Mouse (Mus musculus) CH12.LX (cell line): ENCODE results near the gene Agtrap. TPM values are rescaled to one million over a fixed set of nuclear protein-coding genes. Genes with fewer than 3 reads are reported as not detected.

Source experiments
- DNase-seq: peaks from one replicate; pipeline ENCODE4 v3.0.0-alpha.2; 2013; ENCODE audit errors: extremely low read depth
- H3K27ac ChIP-seq: 2 replicates; pipeline ENCODE4 v1.5.1; 2012; ENCODE audit warnings: low read depth, mild to moderate bottlenecking, control low read depth, moderate library complexity; ENCODE audit not compliant: insufficient read depth
- H3K27me3 ChIP-seq: replicated peaks from 2 replicates; pipeline ENCODE3; 2012; ENCODE audit warnings: inconsistent platforms
- H3K36me3 ChIP-seq, 2 experiments: replicated peaks in 1 of 2; 2 replicates each; pipeline versions ENCODE3 to v1.6.1; 2012; ENCODE audit warnings: inconsistent platforms in 1 of 2, low read length in 1 of 2, mild to moderate bottlenecking in 1 of 2, mixed read lengths in 1 of 2, moderate library complexity in 1 of 2; ENCODE audit not compliant: control insufficient read depth in 1 of 2, insufficient read depth in 1 of 2
- H3K4me1 ChIP-seq, 2 experiments: 2 replicates each; pipeline ENCODE4 v1.6.1; 2012; ENCODE audit warnings: inconsistent platforms in 1 of 2, moderate library complexity in 1 of 2; ENCODE audit not compliant: insufficient read depth in 2 of 2, control insufficient read depth in 1 of 2
- H3K4me2 ChIP-seq: 2 replicates; pipeline ENCODE4 v1.6.1; 2012; ENCODE audit warnings: low read depth, mild to moderate bottlenecking, control low read depth; ENCODE audit not compliant: poor library complexity, insufficient read depth, severe bottlenecking
- H3K4me3 ChIP-seq, 3 experiments: fragments of 150-350 bp in 1 of 3; sonication (generic) in 1 of 3; replicated peaks in 1 of 3; 2 replicates each; pipeline versions ENCODE3 to v1.5.1; 2011 to 2012; ENCODE audit warnings: low read depth in 2 of 3, low read length in 2 of 3, mild to moderate bottlenecking in 2 of 3, moderate library complexity in 2 of 3, control low read depth in 1 of 3, improper control_type of control experiment in 1 of 3, inconsistent platforms in 1 of 3, mixed read lengths in 1 of 3; ENCODE audit not compliant: poor library complexity in 1 of 3
- H3K79me2 ChIP-seq: replicated peaks from 2 replicates; pipeline ENCODE4 v1.6.1; 2012; ENCODE audit warnings: mild to moderate bottlenecking, moderate library complexity; ENCODE audit not compliant: control insufficient read depth, poor library complexity, insufficient read depth, severe bottlenecking; ENCODE audit errors: extremely low read depth
- H3K9ac ChIP-seq: 2 replicates; pipeline ENCODE4 v1.6.1; 2012; ENCODE audit warnings: low read depth, mild to moderate bottlenecking, control low read depth, moderate library complexity; ENCODE audit not compliant: insufficient read depth
- H3K9me3 ChIP-seq: replicated peaks from 2 replicates; pipeline ENCODE3; 2012; ENCODE audit warnings: low read length, inconsistent platforms, mixed read lengths
- CHD2 ChIP-seq: IDR thresholded peaks from 2 replicates; pipeline ENCODE4 v1.6.1; 2011; ENCODE audit warnings: low read length, improper control_type of control experiment
- CTCF ChIP-seq, 2 experiments: IDR thresholded peaks in 1 of 2; conservative IDR thresholded peaks in 1 of 2; 2 replicates each; pipeline ENCODE4 v1.5.1; 2011 to 2012; ENCODE audit warnings: low read depth in 2 of 2, low read length in 2 of 2, improper control_type of control experiment in 1 of 2, inconsistent platforms in 1 of 2, mild to moderate bottlenecking in 1 of 2, moderate library complexity in 1 of 2
- E2F4 ChIP-seq: IDR thresholded peaks from 2 replicates; pipeline ENCODE4 v1.6.1; 2011; ENCODE audit warnings: low read depth, low read length, improper control_type of control experiment; ENCODE audit not compliant: insufficient replicate concordance
- GABPA ChIP-seq: IDR thresholded peaks from 2 replicates; pipeline ENCODE4 v1.6.1; 2012; ENCODE audit warnings: low read depth, low read length, improper control_type of control experiment, inconsistent platforms; ENCODE audit not compliant: insufficient replicate concordance
- HCFC1 ChIP-seq: IDR thresholded peaks from 2 replicates; pipeline ENCODE4 v1.6.1; 2012; ENCODE audit warnings: low read depth, mild to moderate bottlenecking, inconsistent platforms, low read length, improper control_type of control experiment
- KAT2A ChIP-seq: IDR thresholded peaks from 2 replicates; pipeline ENCODE4 v1.6.1; 2012; ENCODE audit warnings: low read length, improper control_type of control experiment, inconsistent platforms; ENCODE audit not compliant: insufficient replicate concordance
- MAFK ChIP-seq: IDR thresholded peaks from 2 replicates; pipeline ENCODE4 v1.6.1; 2011; ENCODE audit warnings: low read length, improper control_type of control experiment; ENCODE audit not compliant: insufficient replicate concordance
- MAX ChIP-seq: IDR thresholded peaks from 2 replicates; pipeline ENCODE4 v1.6.1; 2011; ENCODE audit warnings: low read length, improper control_type of control experiment
- MAZ ChIP-seq: IDR thresholded peaks from 2 replicates; pipeline ENCODE4 v1.6.1; 2012; ENCODE audit warnings: low read depth, mild to moderate bottlenecking, inconsistent platforms, low read length, improper control_type of control experiment, moderate library complexity
- MEF2A ChIP-seq: IDR thresholded peaks from 2 replicates; pipeline ENCODE4 v1.6.1; 2014; ENCODE audit warnings: low read depth, mild to moderate bottlenecking, inconsistent platforms, low read length, improper control_type of control experiment, borderline replicate concordance
- MXI1 ChIP-seq: IDR thresholded peaks from 2 replicates; pipeline ENCODE4 v1.6.1; 2011; ENCODE audit warnings: mild to moderate bottlenecking, low read depth, low read length, improper control_type of control experiment
- NELFE ChIP-seq: IDR thresholded peaks from 2 replicates; pipeline ENCODE4 v1.6.1; 2011; ENCODE audit warnings: low read depth, low read length, improper control_type of control experiment
- NRF1 ChIP-seq: IDR thresholded peaks from 2 replicates; pipeline ENCODE4 v1.6.1; 2014; ENCODE audit warnings: low read depth, mild to moderate bottlenecking, inconsistent platforms, low read length, improper control_type of control experiment, moderate library complexity
- RAD21 ChIP-seq: IDR thresholded peaks from 2 replicates; pipeline ENCODE4 v1.6.1; 2011; ENCODE audit warnings: low read depth, mild to moderate bottlenecking, low read length, improper control_type of control experiment, moderate library complexity
- SIN3A ChIP-seq: IDR thresholded peaks from 2 replicates; pipeline ENCODE4 v1.6.1; 2012; ENCODE audit warnings: low read length, improper control_type of control experiment, inconsistent platforms
- TCF12 ChIP-seq: IDR thresholded peaks from 2 replicates; pipeline ENCODE4 v1.6.1; 2014; ENCODE audit warnings: low read depth, mild to moderate bottlenecking, inconsistent platforms, low read length, improper control_type of control experiment
- USF2 ChIP-seq: conservative IDR thresholded peaks from 2 replicates; pipeline ENCODE4 v1.6.1; 2011; ENCODE audit warnings: low read depth, low read length, improper control_type of control experiment
- ZC3H11A ChIP-seq: IDR thresholded peaks from 2 replicates; pipeline ENCODE4 v1.6.1; 2012; ENCODE audit warnings: low read depth, mild to moderate bottlenecking, inconsistent platforms, low read length, improper control_type of control experiment
- dilution Hi-C: fragments of 300-500 bp; cut with MboI; formaldehyde crosslinking; loops from 2 replicates; pipeline ENCODE4 v1.14.3; 2020; ENCODE audit warnings: low sequenced_read_pairs; ENCODE audit not compliant: extremely low pct_unique_long_range_greater_than_20kb, extremely low pct_ligation_motif_present
- in situ Hi-C: fragments of 300-500 bp; cut with MboI; formaldehyde crosslinking; loops from 3 replicates; pipeline ENCODE4 v1.14.3; 2019; ENCODE audit warnings: low sequenced_read_pairs, low pct_ligation_motif_present, low pct_unique_long_range_greater_than_20kb, mixed read lengths
- polyA plus RNA-seq: library from polyadenylated mRNA; unstranded; fragments of >175 nt; gene quantifications from 2 replicates; pipeline ENCODE4 v1.2.1, GENCODE M21; 2012; ENCODE audit warnings: low read depth; ENCODE audit not compliant: insufficient read length
- total RNA-seq, 2 experiments: library from RNA; depleted of rRNA; stranded (reverse); fragments of 300-350 nt in 1 of 2; fragments of >200 nt in 1 of 2; gene quantifications; 2 replicates each; pipeline ENCODE4 v1.2.3; 2012 to 2014

Agtrap gene
- total and polyA plus RNA-seq, 3 experiments, result 4.1 to 6.2 (median 5.9) TPM

GRCm38 (mm10) chr4:148101801-148102527 lies 14.1 kb upstream of the Agtrap start:
- TF ChIP-seq CTCF (conservative IDR thresholded peaks at IDR 0.05 in 1 of 2, IDR thresholded peaks at IDR 0.05 in 1 of 2; ENCODE audit: low read depth in 2 of 2, low read length in 2 of 2) (0 out of 4 replicates have a peak, but pooled peaks of 1 of the 2 experiments have one; percentile 0), GABPA (no peak), MAZ (no peak), MEF2A (no peak), MAFK (no peak)
- H3K9ac ChIP-seq, result no peak overlapping the region
- H3K9me3 ChIP-seq, result no peaks in the 10 kb centered on the region
- in situ Hi-C loops (no loop called here), dilution Hi-C loops (no loop called here)
- no peaks in the 10 kb centered on the region for H3K4me1 ChIP-seq
- H3K4me3 ChIP-seq, result no peak overlapping the region
- H3K27ac ChIP-seq, result no peak overlapping the region
- H3K36me3 ChIP-seq, result no peaks in the 10 kb centered on the region
- no peaks in the 10 kb centered on the region for H3K79me2 ChIP-seq
- no peak overlapping the region for H3K4me2 ChIP-seq
- peaks cover 92% of the 10 kb centered on the region for H3K27me3 ChIP-seq
- no peak for DNase-seq

GRCm38 (mm10) chr4:148098666-148099065 lies 10.8 kb upstream of the Agtrap start:
- H3K4me1 ChIP-seq, result no peaks in the 10 kb centered on the region
- H3K79me2 ChIP-seq, result no peaks in the 10 kb centered on the region
- no peak overlapping the region for H3K4me3 ChIP-seq
- H3K9ac ChIP-seq, result no peak overlapping the region
- in situ Hi-C loops, result no loop called here
- no peaks in the 10 kb centered on the region for H3K36me3 ChIP-seq
- H3K27me3 ChIP-seq, result peaks cover 84% of the 10 kb centered on the region
- no peak overlapping the region for H3K27ac ChIP-seq
- no peak overlapping the region for H3K4me2 ChIP-seq
- TF ChIP-seq MXI1 (no peak), NELFE (no peak), E2F4 (no peak), KAT2A (no peak), TCF12 (no peak), ZC3H11A (no peak), CHD2 (no peak), MAFK (no peak), USF2 (no peak), RAD21 (no peak), HCFC1 (no peak), MAX (no peak), NRF1 (no peak), SIN3A (no peak)
- dilution Hi-C loops, result no loop called here
- DNase-seq, result no peak
- no peaks in the 10 kb centered on the region for H3K9me3 ChIP-seq
